Mouse (Mus musculus): ENCODE measurements around the gene Pnpla3. TPM values are rescaled to one million over a fixed set of nuclear protein-coding genes. Genes with fewer than 3 reads are reported as not detected.
"Not testable (repeated sequence)": the region's sequence is repeated elsewhere in the genome, so short reads cannot be mapped to it uniquely, and the experiment has no call there.

Pnpla3 gene
- 1 to 10 TPM; 2.6 to 8.8 TPM for total RNA-seq (2021)
- long read RNA-seq, experiment 1, partial matches to known transcripts, result 0 of 1 reads
- long read RNA-seq, experiment 1, other reads (novel, unspliced or antisense), result 1 of 1 reads
- long read RNA-seq, experiment 2, partial matches to known transcripts, result 1 of 9 reads
- long read RNA-seq, experiment 2, other reads (novel, unspliced or antisense), result 8 of 9 reads

DNA sequence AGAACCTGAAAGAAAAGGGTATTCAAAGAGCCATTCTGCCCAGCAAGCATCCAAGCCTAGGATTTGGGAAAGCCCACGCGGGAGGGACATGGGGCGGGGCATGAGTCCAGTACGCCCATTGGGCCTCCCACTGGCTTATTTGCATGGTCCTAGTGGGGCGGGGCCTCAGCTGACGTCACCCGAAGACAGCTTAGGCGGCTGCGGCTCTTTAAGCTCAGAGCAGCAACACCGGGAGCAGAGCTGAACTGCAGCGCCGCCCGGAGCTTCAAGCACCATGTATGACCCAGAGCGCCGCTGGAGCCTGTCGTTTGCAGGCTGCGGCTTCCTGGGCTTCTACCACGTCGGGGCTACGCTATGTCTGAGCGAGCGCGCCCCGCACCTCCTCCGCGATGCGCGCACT lies at the start of gene Pnpla3:
TSS of gene Pnpla3 (plus strand) at position 238 of the 400 bp plus-strand sequence.
- DNase-seq, result peak; percentile 97

DNA sequence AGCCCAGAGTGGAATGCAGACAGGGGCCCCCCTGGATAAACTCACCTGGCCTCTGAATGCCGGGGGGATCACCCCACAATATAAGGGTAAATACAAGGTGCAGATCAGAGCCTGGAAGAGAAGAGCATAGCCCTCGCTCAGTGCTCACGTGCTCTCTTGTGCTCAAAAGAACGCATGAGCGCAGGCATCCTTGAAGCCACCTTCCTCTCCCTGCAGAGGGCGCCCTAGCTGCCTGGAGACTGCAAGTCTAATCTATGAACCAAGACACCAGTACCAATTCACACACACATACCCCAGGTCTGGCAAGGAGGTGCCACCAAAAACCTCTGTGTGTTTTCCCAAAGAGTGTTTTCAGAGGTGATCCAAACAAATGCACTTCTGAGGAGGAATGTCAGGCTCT lies 47.0 kb upstream of the Pnpla3 start:
- DNase-seq, result peak in 1 of 2 experiments; percentile 24

DNA sequence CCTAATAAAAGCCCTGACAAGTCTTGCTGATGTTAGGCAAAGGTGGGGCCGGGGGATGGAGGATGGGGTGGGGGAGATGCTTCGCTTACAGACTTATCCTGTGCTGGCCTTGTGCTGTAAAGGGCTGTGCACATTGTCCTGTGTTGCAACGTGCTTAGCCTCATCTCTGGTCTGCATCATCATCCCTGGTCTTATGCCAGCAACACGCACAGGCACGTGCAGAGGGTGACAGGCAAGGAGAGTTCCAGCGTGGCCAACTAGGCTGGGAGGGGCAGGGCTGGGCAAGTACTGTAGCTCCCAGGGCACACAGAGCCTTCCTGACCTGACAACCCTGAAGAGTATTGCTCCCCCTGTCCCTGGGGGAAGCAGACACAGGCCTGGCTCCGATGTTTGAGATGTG lies 46.6 kb upstream of the Pnpla3 start:
- DNase-seq, result no peak

DNA sequence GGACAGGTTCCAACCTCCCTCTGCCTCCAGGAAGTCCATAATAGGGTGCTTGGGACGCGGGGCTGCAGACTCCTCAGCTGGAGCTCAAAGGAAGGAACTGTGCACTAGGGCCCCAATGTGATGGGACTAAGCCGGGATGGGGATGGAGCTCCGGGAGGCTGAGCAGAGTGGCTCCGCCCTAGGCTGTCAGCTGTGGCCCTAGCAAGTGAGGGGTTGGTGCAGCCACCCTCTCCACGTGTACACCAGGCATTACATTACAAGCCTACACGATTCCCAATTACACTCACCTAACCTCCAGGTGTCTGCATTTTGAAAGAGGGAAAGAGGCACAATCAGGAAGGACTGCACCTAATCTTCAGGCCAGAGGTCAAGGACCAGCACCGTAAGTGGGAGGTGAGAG lies 44.6 kb upstream of the Pnpla3 start, which contains the start of gene Pnpla5:
TSS of gene Pnpla5 (minus strand) at position 101 of the 400 bp plus-strand sequence.
- no peak for DNase-seq

DNA sequence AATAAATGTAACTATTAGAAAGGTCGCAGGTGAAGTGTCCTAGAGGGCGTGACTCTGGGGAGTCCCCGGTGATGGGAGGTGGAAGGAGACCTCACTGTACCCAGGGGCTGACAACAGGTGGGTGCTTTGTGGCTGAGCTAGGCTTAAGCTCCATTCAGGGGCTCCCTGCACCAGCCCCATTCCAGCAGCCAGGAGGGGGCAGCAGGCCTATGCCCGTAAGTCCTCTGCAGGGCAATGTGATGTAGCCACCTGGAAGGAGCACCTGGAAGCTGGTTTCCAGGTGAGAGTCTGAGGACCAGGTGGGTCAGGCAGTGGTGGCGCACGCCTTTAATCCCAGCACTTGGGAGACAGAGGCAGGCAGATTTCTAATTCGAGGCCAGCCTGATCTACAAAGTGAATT lies 43.6 kb upstream of the Pnpla3 start:
- DNase-seq, result peak in 1 of 2 experiments; percentile 15

DNA sequence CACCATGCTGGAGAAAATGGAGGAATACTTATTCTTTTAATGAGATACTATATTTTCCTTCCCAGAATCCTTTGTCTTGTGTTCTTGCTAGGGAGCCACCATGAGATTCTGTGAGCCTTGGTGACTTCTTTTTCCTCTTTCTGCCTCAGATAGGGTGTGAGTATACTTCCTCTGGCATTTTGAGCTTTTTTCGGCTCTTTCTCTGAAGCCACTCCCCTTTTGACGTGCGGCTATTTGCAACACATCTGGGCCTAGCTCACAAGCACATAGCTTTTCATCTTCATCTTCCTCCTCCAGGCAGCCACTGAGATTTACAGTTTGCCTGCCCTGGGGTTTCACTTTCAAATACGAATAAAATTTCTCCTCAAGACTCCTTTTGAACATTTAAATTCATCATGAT lies 41.2 kb upstream of the Pnpla3 start:
- DNase-seq, result no peak

DNA sequence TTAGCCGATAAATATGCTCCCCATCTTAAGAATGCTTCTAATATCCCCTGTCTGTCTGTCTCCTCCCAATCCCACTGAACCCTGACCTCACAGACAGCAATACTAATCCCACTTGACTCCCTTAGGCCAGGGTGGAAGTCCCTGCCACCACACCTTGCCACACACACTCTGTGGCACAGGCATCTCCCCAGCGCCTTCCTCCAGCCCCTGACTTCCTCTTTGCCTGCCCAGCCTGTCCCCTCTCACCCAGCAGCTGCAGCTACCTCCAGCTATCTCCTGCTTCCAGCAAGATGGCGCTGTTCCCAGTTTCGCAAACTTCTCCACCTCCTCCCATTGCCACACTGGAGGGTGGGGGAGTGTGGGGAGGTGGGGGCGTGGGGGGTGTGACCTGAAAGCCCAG lies 40.8 kb upstream of the Pnpla3 start:
- no peak for DNase-seq

DNA sequence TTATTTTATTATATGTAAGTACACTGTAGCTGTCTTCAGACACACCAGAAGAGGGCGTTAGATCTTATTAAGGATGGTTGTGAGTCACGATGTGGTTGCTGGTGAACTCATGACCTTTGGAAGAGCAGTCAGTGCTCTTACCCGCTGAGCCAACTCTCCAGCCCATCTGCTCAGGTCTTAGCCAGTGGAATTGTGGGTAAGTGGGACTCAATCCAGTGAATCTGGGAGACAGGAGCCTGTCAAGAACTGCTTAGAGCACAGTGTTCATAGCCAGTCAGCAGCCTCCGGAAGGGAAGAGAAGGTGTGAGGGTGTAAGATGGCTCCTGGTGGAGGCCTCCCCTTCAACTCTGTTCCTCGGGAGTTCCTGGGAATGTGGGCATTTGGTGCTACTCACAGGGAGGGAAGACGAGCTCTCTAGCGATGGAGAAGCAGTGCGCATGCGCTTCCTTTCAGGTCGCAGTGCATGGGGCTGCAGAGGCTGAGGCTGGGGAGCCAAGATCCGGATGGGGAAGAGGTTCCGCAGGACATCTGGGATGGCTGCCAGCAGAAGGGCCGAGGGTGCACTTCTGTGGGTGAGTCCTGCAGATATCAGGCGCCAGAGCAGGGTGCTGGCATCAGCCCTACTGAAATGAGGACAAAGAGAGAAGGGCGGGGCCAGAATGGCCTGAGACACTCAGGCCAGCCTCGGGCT lies 36.4 kb upstream of the Pnpla3 start:
- peak; percentile 83 to 91 for DNase-seq

DNA sequence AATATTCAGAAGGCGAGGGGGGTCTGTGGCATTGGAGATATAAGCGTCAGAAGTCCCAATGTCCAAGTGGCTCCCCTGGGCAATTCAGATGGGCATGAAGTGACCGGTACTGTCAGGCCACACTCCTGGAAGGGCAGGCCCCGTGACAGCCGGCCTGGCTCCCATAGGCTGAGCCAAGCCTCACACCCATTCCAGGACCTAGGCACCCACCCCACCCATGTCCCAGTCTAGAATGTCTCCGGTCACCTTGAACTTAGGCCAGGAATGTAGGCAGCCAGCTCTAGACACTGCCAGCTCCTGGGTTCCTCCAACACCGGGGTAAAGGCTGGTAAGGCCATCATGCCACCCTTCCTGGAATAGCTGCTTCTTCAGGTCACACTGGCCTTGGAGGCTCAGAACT lies 35.7 kb upstream of the Pnpla3 start:
- peak; percentile 73 to 86 for DNase-seq

DNA sequence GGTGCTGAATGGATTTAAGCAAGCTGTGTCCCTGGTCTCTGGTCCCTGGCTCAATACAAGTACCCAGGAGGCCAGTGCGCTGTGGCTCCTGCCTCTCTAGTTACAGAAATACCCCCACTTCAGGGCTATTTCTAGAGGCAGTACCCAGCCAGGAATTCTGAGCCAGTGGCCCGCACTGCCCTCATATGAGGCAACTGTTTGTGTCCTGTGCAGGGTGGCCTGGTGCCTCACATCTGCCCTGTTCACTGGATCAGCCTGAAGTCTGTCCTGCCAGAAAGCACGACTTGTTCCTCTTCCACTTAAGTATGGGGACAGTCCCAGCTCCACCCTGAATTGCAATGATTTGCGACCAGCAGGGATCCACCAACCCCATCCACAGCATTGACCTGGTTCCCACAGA lies 34.2 kb upstream of the Pnpla3 start:
- peak; percentile 77 to 89 for DNase-seq

DNA sequence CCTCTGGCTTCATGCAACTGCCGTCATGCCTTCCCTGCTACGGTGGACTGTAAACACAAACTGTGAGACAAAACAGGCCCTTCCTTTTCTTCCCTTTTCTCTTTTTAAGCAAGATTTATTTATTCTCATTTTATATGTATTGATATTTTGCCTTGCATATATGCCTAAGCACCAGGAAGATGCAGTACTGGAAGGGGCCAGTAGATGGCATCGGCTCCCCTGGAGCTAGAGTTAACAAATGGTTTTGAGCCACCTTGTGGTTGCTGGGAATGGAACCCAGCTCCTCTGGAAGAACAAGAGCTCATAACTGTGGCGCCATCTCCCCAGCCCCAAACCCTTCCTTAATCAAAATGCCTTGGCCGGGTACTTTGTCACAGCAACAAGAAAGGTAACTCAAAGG lies 32.2 kb upstream of the Pnpla3 start:
- peak in 1 of 2 experiments; percentile 32 for DNase-seq

DNA sequence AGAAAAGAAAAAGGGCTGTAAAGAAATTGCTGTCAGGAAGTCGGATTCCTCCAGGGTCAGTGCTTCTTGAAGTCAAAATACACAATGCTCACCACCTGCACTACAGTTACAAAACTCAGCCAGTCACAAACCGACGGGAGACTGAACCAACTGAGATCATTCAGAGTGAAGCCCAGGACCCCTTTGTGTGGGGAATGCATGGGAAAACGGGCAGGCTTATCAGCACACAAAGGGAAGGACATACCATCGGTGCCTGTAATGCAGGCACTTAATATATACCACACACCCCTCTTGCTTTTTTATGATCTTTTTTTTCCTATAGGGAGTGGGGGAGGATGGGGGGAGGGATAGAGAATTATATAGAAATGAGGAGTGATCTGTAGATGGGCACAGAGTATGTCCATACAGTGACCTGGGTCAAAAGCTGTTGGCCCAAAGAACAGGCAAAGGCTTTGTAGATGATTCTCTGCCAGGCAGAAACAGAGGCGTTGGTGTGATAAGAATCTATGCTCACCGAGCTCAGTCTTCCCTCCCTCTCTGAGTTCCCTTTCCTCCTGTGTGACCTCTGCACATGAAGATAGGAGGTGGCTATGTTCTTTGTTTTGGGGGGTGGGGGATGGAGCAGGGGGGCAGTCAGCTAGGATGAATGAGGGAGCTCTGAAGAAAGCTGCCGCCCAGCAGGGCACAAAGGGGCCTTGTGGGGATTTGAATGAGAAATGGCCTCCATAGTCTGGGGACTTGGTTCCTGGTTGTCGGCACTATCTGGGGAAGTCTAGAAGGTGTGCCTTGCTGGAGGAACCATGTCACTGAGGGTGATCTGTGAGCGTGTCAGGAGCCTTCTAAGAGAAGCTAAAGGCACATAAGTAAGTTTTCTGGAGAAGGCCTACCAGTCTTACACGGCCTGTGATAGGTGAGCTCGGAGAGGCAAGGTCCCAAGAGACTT lies 30.9 kb upstream of the Pnpla3 start:
- no peak for DNase-seq

DNA sequence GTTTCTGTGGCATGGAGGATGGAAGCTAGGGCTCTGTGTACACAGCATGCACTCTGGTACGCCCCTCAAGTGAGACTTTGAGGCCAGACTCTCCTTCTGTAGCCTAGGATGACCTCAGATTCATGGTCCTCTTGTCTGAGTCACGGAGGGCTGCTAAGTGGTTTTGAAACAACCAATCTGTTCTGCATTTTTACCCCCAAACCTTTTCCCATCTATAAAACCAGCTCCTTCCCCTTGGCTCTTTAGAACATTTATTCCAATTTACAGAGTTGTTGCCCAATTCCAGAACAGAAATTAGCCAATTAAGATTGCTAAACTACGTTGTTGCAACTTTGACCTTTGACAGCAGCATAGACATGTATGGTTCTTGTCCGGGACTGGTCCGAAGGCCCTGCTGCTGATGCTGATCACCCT lies 28.0 kb upstream of the Pnpla3 start:
- no peak for DNase-seq

DNA sequence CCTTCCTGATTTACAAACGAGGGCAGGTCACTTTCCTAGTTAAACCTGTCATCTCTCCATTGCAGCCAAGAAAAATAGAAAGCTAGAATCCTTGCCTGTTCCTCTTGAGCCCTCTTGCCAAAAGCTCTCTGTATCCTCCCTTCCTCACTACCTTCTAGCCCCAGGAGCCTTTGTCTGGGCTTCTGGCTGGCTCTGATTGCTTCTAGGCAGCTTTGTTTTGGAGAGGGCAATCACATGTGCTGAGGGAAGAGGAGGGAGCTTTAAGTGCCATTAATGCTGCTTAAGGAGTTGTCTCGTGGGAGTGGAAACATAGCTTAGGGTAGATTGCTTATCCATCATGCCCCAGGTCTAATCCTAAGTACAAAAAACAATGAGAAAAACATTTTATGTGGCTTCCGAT lies 27.5 kb upstream of the Pnpla3 start:
- no peak for DNase-seq

DNA sequence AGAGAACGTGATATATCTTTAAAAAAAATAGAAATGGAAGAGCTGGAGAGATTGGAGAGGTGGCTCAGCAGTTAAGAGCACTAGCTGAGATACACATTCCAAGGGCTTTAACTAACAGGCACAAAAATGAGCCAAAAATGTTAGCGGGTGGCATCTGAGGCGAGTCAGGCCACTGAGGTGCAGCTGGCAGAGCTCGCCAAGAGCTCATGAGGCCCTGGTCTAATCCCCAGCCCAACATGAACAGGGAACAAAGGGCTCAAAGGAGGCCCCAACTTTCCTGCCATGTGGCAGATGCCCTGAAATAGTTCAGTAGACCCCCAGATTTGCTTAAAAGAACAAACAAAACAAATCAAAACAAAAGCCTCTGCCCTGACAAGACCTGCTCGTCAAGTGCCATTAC lies 26.7 kb upstream of the Pnpla3 start:
- no peak for DNase-seq

DNA sequence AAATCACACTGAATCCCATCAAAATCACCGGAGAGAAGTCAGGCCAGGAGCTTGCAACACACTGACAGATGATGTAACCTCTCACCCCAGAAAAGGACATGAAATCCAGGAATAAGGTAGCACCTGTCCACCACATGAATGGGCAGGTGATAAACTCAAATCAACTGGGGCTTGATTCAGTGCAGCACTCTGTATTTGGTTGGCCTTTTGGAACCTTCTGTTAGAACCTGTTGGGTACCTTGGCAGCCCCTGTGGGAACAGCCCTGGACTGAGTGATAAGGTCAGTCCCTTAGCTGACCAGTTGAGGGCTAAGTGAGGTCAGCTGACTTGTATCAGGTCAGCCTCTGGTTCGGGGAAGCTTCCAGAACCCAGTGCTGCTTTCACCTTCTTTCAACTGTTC lies 11.5 kb upstream of the Pnpla3 start:
- DNase-seq, result no peak

DNA sequence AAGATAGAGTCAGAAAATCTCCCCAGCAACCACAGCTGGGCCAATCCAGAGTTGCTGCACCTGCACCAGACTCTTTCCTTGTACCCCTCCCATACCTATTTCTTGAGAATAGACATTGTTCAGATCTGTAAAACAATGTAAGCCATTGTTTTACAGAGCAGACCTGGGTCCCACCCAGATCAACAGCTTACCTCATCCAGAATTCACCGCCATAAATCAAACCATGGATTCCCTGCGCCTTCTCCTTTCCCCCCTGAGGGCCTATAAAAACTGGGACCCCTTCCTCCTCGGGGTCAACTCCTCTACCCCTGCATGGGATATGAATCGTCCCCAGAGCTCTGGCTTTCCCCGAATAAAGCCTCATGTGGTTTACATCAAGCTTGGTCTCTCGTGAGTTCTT lies 10.1 kb upstream of the Pnpla3 start:
- not testable (repeated sequence) for DNase-seq

DNA sequence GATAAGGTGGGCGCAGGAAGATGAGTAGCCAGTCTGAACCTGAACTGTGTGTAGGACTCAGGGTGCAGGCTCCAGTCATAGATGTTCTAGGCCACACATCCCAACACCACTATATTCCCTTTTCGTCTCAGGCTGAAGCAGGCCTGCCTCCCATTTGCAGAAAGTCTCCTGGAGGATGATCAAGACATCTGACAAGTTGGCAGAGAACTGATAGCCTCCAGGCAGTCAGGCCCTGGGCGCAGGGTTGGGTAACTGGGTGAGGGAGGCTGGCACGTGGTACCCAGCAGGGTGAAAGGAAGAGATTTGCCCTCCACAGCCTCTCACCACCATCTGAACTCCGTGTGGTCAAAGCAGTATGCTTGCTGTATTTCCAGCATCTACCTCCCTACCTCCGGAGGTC lies 5.8 kb upstream of the Pnpla3 start:
- no peak for DNase-seq

DNA sequence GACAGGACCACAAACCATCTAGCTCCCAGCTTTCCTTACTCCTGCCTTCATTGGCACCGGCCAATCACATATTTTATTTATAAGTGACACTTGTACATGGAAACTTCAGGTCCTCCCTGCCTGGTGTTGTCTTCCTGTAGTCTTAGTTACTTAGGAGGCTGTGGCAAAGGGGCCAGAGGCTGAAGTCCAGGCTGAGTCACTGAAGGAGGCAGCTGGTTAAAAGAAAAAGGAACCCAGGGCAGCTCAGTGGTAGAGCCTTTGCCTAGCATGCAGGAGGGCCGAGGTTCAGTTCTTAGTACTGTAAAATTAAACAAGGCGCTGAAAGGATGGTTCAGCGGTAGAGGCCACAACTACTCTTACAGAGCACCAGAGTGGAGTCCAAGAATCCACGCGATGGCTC lies 819 bp upstream of the Pnpla3 start:
- DNase-seq, result no peak

DNA sequence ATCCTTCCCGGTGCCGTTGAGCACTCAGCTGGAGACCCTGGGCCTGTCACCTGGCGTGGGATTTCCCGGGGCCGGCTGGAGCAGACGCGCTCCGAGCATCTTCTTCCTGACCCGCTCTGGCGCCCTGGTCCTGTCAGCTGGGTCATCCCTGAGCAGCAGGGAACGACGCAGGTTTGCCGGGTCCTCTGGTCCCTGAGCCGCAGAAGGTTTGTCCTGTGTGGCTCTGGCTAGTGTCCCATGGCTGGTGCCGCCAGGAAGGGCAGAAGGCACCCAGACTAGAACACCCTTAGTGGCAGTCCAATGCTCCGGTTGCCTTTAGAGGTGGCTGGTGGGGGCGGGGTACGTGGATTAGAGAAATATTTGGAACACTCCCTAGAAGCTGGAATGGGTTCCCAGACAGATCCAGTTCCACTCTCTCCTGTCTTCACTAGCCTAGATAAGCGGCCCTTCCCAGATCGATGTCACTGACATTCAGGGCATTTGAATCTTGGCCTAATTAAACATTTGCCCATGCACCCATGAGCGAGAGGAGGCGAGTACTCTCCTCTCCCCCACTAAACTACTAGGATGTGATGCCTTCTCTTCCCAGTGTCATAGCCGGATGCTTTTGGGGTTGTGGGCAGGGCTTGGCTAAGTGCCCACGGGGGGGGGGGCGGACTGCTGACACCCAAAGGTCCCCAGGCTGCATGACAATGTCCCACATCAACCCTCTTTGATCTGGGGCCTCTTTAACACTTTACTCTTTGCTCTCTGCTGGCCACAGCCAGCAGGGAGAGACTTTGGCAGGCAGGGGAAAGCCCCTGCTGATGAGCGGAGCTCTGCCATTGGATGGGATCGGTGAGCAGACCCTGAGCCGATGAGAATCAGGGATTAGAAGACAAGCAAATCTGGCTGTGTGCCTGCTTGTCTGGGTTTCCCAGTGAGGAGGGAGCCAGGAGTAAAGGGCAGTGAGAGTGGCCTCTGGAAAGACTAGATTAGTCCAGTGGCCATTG lies 829 bp downstream of the Pnpla3 start:
- peak; percentile 29 to 33 for DNase-seq

DNA sequence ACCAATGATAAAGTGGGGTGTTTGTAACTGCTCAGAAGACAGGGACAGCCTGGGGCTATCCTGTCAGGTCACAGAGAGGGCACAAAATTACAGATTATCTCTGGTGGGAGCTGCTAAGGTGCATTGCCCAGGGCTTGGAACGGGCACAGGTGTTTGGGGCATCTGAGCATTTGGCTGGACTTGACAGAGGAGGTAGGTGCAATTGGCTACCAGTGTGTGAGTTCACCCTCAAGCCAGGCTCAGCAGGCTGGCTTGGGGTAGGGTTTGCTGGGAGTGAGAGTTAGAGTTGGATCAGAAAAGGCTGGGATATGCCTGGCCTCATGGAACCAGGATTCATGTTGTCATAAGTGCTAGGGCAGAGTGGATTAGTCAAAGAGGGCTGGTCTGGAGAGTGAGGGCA lies 1.9 kb downstream of the Pnpla3 start:
- DNase-seq, result no peak

DNA sequence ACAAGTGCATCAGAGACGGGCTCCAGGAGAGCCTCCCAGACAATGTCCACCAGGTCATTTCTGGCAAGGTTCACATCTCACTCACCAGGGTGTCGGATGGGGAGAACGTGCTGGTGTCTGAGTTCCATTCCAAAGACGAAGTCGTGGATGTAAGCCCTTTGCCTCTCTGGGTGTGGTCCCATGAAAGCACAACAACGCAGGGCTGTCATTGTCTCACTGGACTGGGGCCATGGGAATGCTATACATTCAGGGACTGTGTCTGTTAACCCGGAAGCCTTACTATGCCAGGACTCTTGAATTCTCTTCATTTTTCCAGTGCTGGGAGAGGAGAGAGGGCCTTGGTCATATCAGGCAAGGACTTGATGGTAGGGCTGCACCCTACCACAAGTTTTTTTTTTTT lies 3.5 kb downstream of the Pnpla3 start:
- DNase-seq, result no peak

Measured in heart, adult 18-20 months (tissue).